10 mouse cellular contexts compared by ENCODE assay signal in the genomic region with DNA sequence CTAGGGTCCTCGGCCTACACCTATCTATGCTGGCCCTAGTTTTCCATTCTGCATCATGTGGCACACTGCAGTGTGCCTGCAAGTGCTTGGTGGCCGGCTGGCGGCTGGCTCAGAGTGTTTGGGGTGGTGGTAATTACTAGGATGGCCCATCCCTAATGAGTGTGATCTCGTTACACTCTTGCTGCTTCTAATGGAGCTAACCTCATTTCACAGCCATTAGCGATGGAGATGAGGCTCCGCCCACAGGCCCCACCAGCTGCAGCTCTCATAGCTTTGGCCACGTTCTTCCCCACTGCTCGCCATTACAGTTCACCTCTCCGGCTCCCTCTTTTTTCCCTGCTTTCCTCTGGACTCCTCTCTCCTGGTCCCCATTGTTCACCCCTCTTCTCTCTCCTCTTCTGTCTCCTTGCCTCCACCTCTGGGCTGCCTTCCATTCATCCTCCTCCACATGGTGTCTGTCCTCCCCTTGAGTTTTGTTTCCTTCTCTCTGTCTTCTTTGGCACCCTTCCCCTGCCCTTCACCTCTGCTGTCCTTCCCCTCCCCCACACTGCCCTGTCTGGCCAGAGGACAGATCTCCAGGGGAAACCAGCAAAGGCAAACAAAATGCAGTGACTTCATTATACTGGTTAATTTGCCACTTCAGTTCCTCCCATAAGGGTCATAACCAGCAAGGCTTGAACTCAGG. TPM values are rescaled to one million over a fixed set of nuclear protein-coding genes. Genes with fewer than 3 reads are reported as not detected.
DNase-seq lines count a peak whose midpoint lies in the region; ATAC-seq and TF ChIP-seq lines count a peak whose summit lies in the region.
"Had no signal": no experiment of that assay in that cellular context is flagged by ENCODE, and none has a peak within 500 bp of the region (broad histone marks: within the 10 kb centered on the region; RNA-seq: fewer than 3 reads in every experiment).

No protein-coding gene starts in this region.

- peak overlapping the region; percentile 19 to 40; a peak in 2 of 4 replicates for H3K4me3 ChIP-seq in ES-E14 (ENCODE audit: insufficient read depth in 1 of 2, low read depth in 1 of 2, low read length in 2 of 2, poor library complexity in 1 of 2, severe bottlenecking in 1 of 2)
- no peak overlapping the region for H3K4me3 ChIP-seq in hindbrain, embryonic 11.5 days (ENCODE audit: low read depth, low read length)
- H3K4me3 ChIP-seq in limb, embryonic 10.5 days: no peak overlapping the region
- H3K4me3 ChIP-seq: limb, embryonic 12.5 days had no signal

- in situ Hi-C loops in ES-E14 (cut with MboI; ENCODE audit: low sequenced_read_pairs in 2 of 2, unreplicated experiment in 2 of 2): loop anchor here in 1 of 2 experiments (10.0 kb wide), 1 partner anchor 191 kb away; a partner anchor contains a TSS

- ATAC-seq in hindbrain, embryonic 11.5 days (ENCODE audit: low FRiP score): peak; percentile 59
- no peak for ATAC-seq in frontal cortex, adult (ENCODE audit: low TSS enrichment)

- peaks cover 13 to 32% of the 10 kb centered on the region in 2 experiments for H3K4me1 ChIP-seq in ES-E14 (ENCODE audit: control insufficient read depth in 2 of 2, insufficient read depth in 2 of 2, low read length in 2 of 2, poor library complexity in 1 of 2)
- peaks cover 11% of the 10 kb centered on the region for H3K4me1 ChIP-seq in hindbrain, embryonic 11.5 days (replicated peaks; ENCODE audit: control insufficient read depth, insufficient read depth, low read length)
- peaks cover 35% of the 10 kb centered on the region for H3K4me1 ChIP-seq in limb, embryonic 10.5 days

- H3K4me2 ChIP-seq in hindbrain, embryonic 11.5 days (replicated peaks; ENCODE audit: low read depth, low read length): no peak overlapping the region
- H3K4me2 ChIP-seq: limb, embryonic 12.5 days had no signal

- H3K27ac ChIP-seq in ES-E14 (ENCODE audit: insufficient read depth, low read depth, low read length, poor library complexity, severe bottlenecking): peak overlapping the region; percentile 98
- H3K27ac ChIP-seq in hindbrain, embryonic 11.5 days (ENCODE audit: low read depth, low read length): peak overlapping the region; percentile 67
- H3K27ac ChIP-seq in limb, embryonic 10.5 days: 0 out of 2 replicates have a peak overlapping the region, but pooled peaks have one; percentile 31
- H3K27ac ChIP-seq: limb, embryonic 12.5 days had no signal

- DNase-seq in cerebellum, postnatal 10 days: peak; percentile 61 to 70
- DNase-seq in cerebellum, postnatal 25 days: no peak
- peak; percentile 72 for DNase-seq in ES-E14 (ENCODE audit: low read depth, low spot score)
- no peak for DNase-seq in hindbrain, embryonic 11.5 days (ENCODE audit: low spot score)
- DNase-seq in limb, embryonic 10.5 days (ENCODE audit: low spot score): no peak
- DNase-seq in adrenal gland, postnatal 4 days (ENCODE audit: low spot score in 2 of 2): no peak
- DNase-seq in adrenal gland, adult 2 months: no peak

- 43% methylated on average over 9 of the region's 9 CpGs for WGBS in hindbrain, embryonic 11.5 days
- 32% methylated on average over 9 of the region's 9 CpGs for WGBS in limb, embryonic 10.5 days

- no peaks in the 10 kb centered on the region for H3K27me3 ChIP-seq in hindbrain, embryonic 11.5 days (ENCODE audit: control insufficient read depth, insufficient read depth, low read length)
- H3K27me3 ChIP-seq in limb, embryonic 10.5 days (ENCODE audit: low read depth, poor library complexity, severe bottlenecking): no peaks in the 10 kb centered on the region
- H3K27me3 ChIP-seq: limb, embryonic 12.5 days had no signal

- H3K36me3 ChIP-seq in ES-E14 (ENCODE audit: control insufficient read depth, insufficient read depth, low read length, poor library complexity, severe bottlenecking): peaks cover 2% of the 10 kb centered on the region; the same call in 1 of the 2 replicates
- no peaks in the 10 kb centered on the region for H3K36me3 ChIP-seq in hindbrain, embryonic 11.5 days (ENCODE audit: control insufficient read depth, insufficient read depth, low read length)
- no peaks in the 10 kb centered on the region for H3K36me3 ChIP-seq in limb, embryonic 10.5 days
- H3K36me3 ChIP-seq: limb, embryonic 12.5 days had no signal

- H3K9ac ChIP-seq in ES-E14 (ENCODE audit: insufficient read depth, low read depth, low read length, poor library complexity, severe bottlenecking): peak overlapping the region; percentile 70
- no peak overlapping the region for H3K9ac ChIP-seq in hindbrain, embryonic 11.5 days (ENCODE audit: low read depth, low read length)
- H3K9ac ChIP-seq: limb, embryonic 12.5 days had no signal

- H3K9me3 ChIP-seq in ES-E14 (ENCODE audit: control insufficient read depth, insufficient read depth, low read depth, low read length): no peaks in the 10 kb centered on the region
- no peaks in the 10 kb centered on the region for H3K9me3 ChIP-seq in hindbrain, embryonic 11.5 days (ENCODE audit: control insufficient read depth, low read length)
- H3K9me3 ChIP-seq in limb, embryonic 10.5 days (replicated peaks): no peaks in the 10 kb centered on the region
- H3K9me3 ChIP-seq: limb, embryonic 12.5 days had no signal

TF ChIP-seq in ES-E14, 5 proteins besides CTCF, POLR2A, EP300 and RAD21:
- TF ChIP-seq HCFC1 (IDR thresholded peaks at IDR 0.05; ENCODE audit: borderline replicate concordance, insufficient read depth, low read length): no peak
- no peak for TF ChIP-seq ZC3H11A (IDR thresholded peaks at IDR 0.05; ENCODE audit: borderline replicate concordance, low read depth, low read length)
- no peak for TF ChIP-seq MAFK (IDR thresholded peaks at IDR 0.05; ENCODE audit: insufficient read depth, low read depth, low read length)
- no peak for TF ChIP-seq ZNF384 (IDR thresholded peaks at IDR 0.05; ENCODE audit: low read depth, low read length)
- TF ChIP-seq CHD2 (IDR thresholded peaks at IDR 0.05; ENCODE audit: low read depth, low read length): no peak

RNA-seq across cellular contexts. Expression of a gene that starts 6.7 kb away (rescaled TPM):
- total RNA-seq in ES-E14 (2012; rRNA removed): 9.4 and 12.4 TPM in 2 replicates
- 16.1 and 20.8 TPM in 2 replicates for polyA plus RNA-seq in hindbrain, embryonic 11.5 days (2014; fragmentation: Nextera tagmentation; extraction: Ambion mirVana)
- 4.1 and 5.6 TPM in 2 replicates for polyA plus RNA-seq in limb, embryonic 10.5 days (2016; fragmentation: Nextera tagmentation; extraction: Ambion mirVana)
- 10 to 100 TPM; 11.9 to 13.5 TPM for total RNA-seq in adrenal gland, postnatal 4 days (2021)
- 1 to 10 TPM; 6.3 to 7.3 TPM for total RNA-seq in adrenal gland, adult 2 months (2021)
- polyA plus RNA-seq in adrenal gland, adult 2 months (2012; rRNA removed): 3.0 and 4.2 TPM in 2 replicates

RNA-seq across cellular contexts. Expression of a gene that starts 9.1 kb away (rescaled TPM):
- total RNA-seq in ES-E14 (2012; rRNA removed): 7.9 and 11.9 TPM in 2 replicates
- 18.2 and 20.9 TPM in 2 replicates for polyA plus RNA-seq in hindbrain, embryonic 11.5 days (2014; fragmentation: Nextera tagmentation; extraction: Ambion mirVana)
- polyA plus RNA-seq in limb, embryonic 10.5 days (2016; fragmentation: Nextera tagmentation; extraction: Ambion mirVana): 22.0 and 25.6 TPM in 2 replicates
- total RNA-seq in adrenal gland, postnatal 4 days (2021): 10 to 100 TPM; 21.0 to 21.3 TPM
- 10 to 100 TPM; 11.6 to 21.6 TPM for total RNA-seq in adrenal gland, adult 2 months (2021)
- 6.0 and 6.7 TPM in 2 replicates for polyA plus RNA-seq in adrenal gland, adult 2 months (2012; rRNA removed)

RNA-seq across cellular contexts. Expression of a gene that starts 20.9 kb away (rescaled TPM):
- total RNA-seq in ES-E14 (2012; rRNA removed): 5.9 and 14.1 TPM in 2 replicates
- 9.0 and 9.4 TPM in 2 replicates for polyA plus RNA-seq in hindbrain, embryonic 11.5 days (2014; fragmentation: Nextera tagmentation; extraction: Ambion mirVana)
- 10.6 and 12.5 TPM in 2 replicates for polyA plus RNA-seq in limb, embryonic 10.5 days (2016; fragmentation: Nextera tagmentation; extraction: Ambion mirVana)
- total RNA-seq in adrenal gland, postnatal 4 days (2021): 10 to 100 TPM; 30.3 to 34.0 TPM
- total RNA-seq in adrenal gland, adult 2 months (2021): 10 to 100 TPM; 21.9 to 24.8 TPM
- polyA plus RNA-seq in adrenal gland, adult 2 months (2012; rRNA removed): 27.3 and 30.3 TPM in 2 replicates

RNA-seq across cellular contexts. Expression of a gene that starts 31.3 kb away (rescaled TPM):
- total RNA-seq in ES-E14 (2012; rRNA removed): 1.7 and 3.8 TPM in 2 replicates
- 2.8 and 3.3 TPM in 2 replicates for polyA plus RNA-seq in hindbrain, embryonic 11.5 days (2014; fragmentation: Nextera tagmentation; extraction: Ambion mirVana)
- polyA plus RNA-seq in limb, embryonic 10.5 days (2016; fragmentation: Nextera tagmentation; extraction: Ambion mirVana): 0.03 and 0.08 TPM in 2 replicates
- 10 to 100 TPM; 11.9 to 14.8 TPM for total RNA-seq in adrenal gland, postnatal 4 days (2021)
- total RNA-seq in adrenal gland, adult 2 months (2021): 1 to 10 TPM; 2.5 to 3.0 TPM
- 4.0 and 6.8 TPM in 2 replicates for polyA plus RNA-seq in adrenal gland, adult 2 months (2012; rRNA removed)
- polyA plus RNA-seq: C2C12 had no signal

Comparison
In these comparisons a context has a peak if more than half of its experiments do, and no peak if none do; other contexts are left out.
1. DNase-seq: peak in cerebellum, postnatal 10 days (2 of 2) and ES-E14 (single experiment); none in cerebellum, postnatal 25 days (0 of 2), hindbrain, embryonic 11.5 days (single experiment), limb, embryonic 10.5 days (single experiment), adrenal gland, postnatal 4 days (0 of 2) and adrenal gland, adult 2 months (single experiment).
2. H3K27ac ChIP-seq: peak in every context shown above with its lines; median percentile 98 in ES-E14; 67 in hindbrain, embryonic 11.5 days; 31 in limb, embryonic 10.5 days.
3. H3K4me3 ChIP-seq: peak in ES-E14 (2 of 2); none in hindbrain, embryonic 11.5 days (single experiment) and limb, embryonic 10.5 days (single experiment).